Mouse (Mus musculus): Measurements from ENCODE around the gene Alppl2. TPM values are rescaled to one million over a fixed set of nuclear protein-coding genes. Genes with fewer than 3 reads are reported as not detected.

Gene Alppl2
- total RNA-seq (2018; cell fraction: chromatin; rRNA removed): not detected
- not detected for total RNA-seq (2018; cell fraction: cytosol; rRNA removed)
- total RNA-seq (2018; cell fraction: nucleus; rRNA removed): not detected
- not detected in 3 replicates for polyA plus RNA-seq (2018)

DNA sequence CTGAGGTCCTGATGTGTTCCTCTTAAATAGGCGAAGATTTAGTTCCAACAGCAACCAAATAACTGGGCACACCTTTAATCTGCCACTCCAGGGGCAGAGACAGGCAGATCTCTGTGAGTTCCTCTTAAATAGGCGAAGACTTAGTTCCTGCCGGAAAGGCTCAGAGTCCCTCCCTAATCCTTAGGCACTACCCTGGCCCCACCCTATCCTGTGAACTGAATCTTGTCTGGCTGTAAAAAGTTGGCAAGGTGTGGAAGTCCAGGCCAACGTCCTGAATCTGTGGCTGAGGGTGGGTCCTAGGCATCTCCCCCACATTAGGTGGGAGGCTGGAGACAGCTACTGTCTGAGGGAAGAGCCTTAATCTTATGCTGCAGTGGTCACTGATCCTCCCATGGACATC lies at the start of gene Alppl2:
Gene Alppl2 (minus strand): TSS at position 101 of the 400 bp plus-strand sequence.
- Histone ChIP-seq H3K79me2 (ENCODE audit: inconsistent target) (no peaks in the 10 kb centered on the region), H3K36me3 (ENCODE audit: inconsistent target) (no peaks in the 10 kb centered on the region), H3K4me3 (ENCODE audit: inconsistent target) (no peak within 1 kb of the TSS), H3K27ac (no peak within 1 kb of the TSS)
- WGBS (ENCODE audit: missing documents): 85% methylated on average over 4 of the region's 4 CpGs

GRCm38 (mm10) chr1:87131803-87132202 lies 42.1 kb upstream of the Alppl2 start:
- 93% methylated on average over 4 of the region's 4 CpGs for WGBS (ENCODE audit: missing documents)
- H3K79me2 ChIP-seq (ENCODE audit: inconsistent target): no peaks in the 10 kb centered on the region
- H3K27ac ChIP-seq: no peak overlapping the region
- H3K36me3 ChIP-seq (ENCODE audit: inconsistent target): no peaks in the 10 kb centered on the region
- no peak overlapping the region for H3K4me3 ChIP-seq (ENCODE audit: inconsistent target)

GRCm38 (mm10) chr1:87127206-87128030 lies 37.7 kb upstream of the Alppl2 start:
- H3K4me3 ChIP-seq (ENCODE audit: inconsistent target): no peak overlapping the region
- 15% methylated on average over 34 of the region's 43 CpGs for WGBS (ENCODE audit: missing documents)
- no peaks in the 10 kb centered on the region for H3K36me3 ChIP-seq (ENCODE audit: inconsistent target)
- H3K27ac ChIP-seq: no peak overlapping the region
- no peaks in the 10 kb centered on the region for H3K79me2 ChIP-seq (ENCODE audit: inconsistent target)

DNA sequence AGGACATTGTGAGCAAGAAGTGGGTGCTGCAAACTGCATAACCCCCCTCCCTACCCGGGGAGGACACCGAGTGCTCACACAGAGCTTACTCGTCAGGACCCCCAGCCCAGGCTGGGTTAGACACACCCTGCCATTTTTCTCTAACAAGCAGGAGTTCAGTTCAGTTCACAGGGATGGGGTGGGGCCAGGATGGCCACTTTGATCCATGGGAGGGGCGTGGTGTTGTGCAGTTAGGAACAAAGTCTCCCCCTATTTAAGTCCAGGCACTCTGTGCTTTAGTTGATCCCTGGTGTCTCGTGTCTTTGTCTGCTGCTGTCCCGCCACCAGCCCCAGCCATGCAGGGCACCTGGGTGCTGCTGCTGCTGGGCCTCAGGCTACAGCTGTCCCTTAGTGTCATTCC lies 34.9 kb upstream of the Alppl2 start, which contains the start of gene Akp3:
Gene Akp3 (plus strand): TSS at position 301 of the 400 bp plus-strand sequence.
- H3K79me2 ChIP-seq (ENCODE audit: inconsistent target): no peaks in the 10 kb centered on the region
- no peak within 1 kb of the TSS for H3K27ac ChIP-seq
- WGBS (ENCODE audit: missing documents): 86% methylated on average over 6 of the region's 6 CpGs
- no peak within 1 kb of the TSS for H3K4me3 ChIP-seq (ENCODE audit: inconsistent target)
- no peaks in the 10 kb centered on the region for H3K36me3 ChIP-seq (ENCODE audit: inconsistent target)

DNA sequence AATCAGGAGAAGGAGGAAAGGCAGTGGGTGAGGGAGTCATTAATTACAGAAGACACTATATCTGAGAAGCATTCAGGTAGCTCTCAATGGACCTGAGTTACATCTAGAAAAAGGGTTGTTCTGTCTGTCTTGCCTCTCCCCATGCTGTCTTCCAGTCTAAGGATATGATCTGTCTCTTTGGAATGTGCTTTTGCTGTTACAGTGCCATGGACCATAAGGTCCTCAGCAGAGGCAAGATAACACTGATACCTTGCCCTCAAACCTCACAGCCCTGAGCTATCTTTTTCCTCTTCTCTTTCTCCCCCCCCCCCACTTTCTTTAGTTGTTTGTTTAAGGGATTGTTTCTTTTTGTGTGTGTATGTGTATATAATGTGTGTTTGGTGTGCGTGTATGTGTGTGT lies 25.1 kb upstream of the Alppl2 start:
- H3K4me3 ChIP-seq (ENCODE audit: inconsistent target): no peak overlapping the region
- H3K36me3 ChIP-seq (ENCODE audit: inconsistent target): no peaks in the 10 kb centered on the region
- no peak overlapping the region for H3K27ac ChIP-seq
- WGBS (ENCODE audit: missing documents): 85% methylated on average over 1 of the region's 1 CpGs
- H3K79me2 ChIP-seq (ENCODE audit: inconsistent target): no peaks in the 10 kb centered on the region

DNA sequence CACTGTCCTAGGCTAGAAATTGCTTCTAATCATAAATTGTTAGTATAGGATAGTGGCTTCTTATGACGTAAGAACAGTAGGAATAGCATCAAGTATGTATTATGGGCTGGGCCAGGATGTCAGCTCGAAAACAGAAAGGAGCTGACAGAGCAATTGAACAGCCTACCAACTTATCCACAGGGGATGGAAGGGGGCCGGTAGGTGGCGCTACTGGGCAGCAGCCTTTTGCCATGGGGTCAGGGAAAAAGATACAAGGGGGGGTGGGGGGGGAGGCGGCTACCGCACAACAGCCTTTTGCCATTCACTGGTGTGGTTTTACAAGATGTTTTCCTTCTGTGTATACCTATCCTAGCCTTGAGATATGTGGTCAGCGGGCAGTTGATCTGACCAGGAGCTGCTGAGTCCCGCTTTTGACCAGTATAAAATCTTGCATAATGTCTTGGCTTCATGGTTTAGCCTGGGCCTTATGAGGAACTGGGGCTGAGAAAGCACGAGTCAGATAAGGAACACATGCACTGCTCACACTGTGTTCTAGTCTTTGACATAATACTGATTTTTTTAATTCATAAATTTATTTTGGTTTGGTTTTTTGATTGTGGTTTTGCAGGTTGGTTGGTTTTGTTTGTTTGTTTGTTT lies 22.1 kb upstream of the Alppl2 start:
- no peaks in the 10 kb centered on the region for H3K79me2 ChIP-seq (ENCODE audit: inconsistent target)
- H3K4me3 ChIP-seq (ENCODE audit: inconsistent target): no peak overlapping the region
- 33% methylated on average over 9 of the region's 9 CpGs for WGBS (ENCODE audit: missing documents)
- no peak overlapping the region for H3K27ac ChIP-seq
- no peaks in the 10 kb centered on the region for H3K36me3 ChIP-seq (ENCODE audit: inconsistent target)

- 87% methylated on average over 4 of the region's 4 CpGs for WGBS (ENCODE audit: missing documents)
- no peak overlapping the region for H3K27ac ChIP-seq
- H3K79me2 ChIP-seq (ENCODE audit: inconsistent target): no peaks in the 10 kb centered on the region
- H3K4me3 ChIP-seq (ENCODE audit: inconsistent target): no peak overlapping the region
- H3K36me3 ChIP-seq (ENCODE audit: inconsistent target): no peaks in the 10 kb centered on the region
Measured at GRCm38 (mm10) chr1:87108564-87108963, 18.8 kb upstream of the Alppl2 start.

DNA sequence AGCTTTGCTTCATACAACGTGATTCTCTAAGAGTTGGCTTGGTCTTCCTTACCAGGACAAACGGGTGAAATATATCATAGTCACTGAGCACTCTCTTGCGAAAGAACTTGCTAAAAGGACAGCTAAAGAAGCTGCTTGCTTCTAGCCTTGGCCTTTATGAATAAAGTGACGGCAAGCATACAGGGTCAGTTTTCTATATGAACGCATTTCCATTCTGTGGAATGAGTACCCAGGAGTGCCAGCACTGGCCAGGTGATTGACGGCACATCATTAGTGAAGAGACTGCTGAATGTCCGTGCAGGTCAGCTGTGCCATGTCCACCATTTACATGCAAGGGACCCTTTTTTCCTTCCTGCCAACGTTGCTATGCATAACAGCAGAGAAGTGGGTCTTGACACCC lies 16.8 kb upstream of the Alppl2 start:
- no peaks in the 10 kb centered on the region for H3K36me3 ChIP-seq (ENCODE audit: inconsistent target)
- H3K27ac ChIP-seq: no peak overlapping the region
- no peaks in the 10 kb centered on the region for H3K79me2 ChIP-seq (ENCODE audit: inconsistent target)
- no peak overlapping the region for H3K4me3 ChIP-seq (ENCODE audit: inconsistent target)
- 77% methylated on average over 8 of the region's 8 CpGs for WGBS (ENCODE audit: missing documents)

DNA sequence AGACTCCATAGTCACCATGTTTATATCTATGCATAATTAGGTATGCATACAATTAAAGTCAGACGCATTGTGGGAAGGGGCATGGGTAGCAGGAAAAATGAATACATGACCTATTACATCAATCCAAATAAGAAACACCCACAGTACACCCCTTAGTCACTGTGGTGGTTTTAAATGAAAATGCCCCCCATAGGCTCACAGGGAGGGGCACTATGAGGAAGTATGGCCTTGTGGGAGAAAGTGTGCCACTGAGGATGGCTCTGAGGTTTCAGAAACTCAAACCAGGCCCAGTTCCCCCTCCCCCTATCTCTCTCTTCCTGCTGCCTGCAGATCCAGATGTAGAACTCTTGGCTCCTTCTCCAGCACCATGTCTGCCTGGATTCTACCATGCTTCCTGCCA lies 14.2 kb upstream of the Alppl2 start:
- H3K79me2 ChIP-seq (ENCODE audit: inconsistent target): no peaks in the 10 kb centered on the region
- H3K27ac ChIP-seq: no peak overlapping the region
- no peak overlapping the region for H3K4me3 ChIP-seq (ENCODE audit: inconsistent target)
- WGBS (ENCODE audit: missing documents): 75% methylated on average over 1 of the region's 1 CpGs
- no peaks in the 10 kb centered on the region for H3K36me3 ChIP-seq (ENCODE audit: inconsistent target)

DNA sequence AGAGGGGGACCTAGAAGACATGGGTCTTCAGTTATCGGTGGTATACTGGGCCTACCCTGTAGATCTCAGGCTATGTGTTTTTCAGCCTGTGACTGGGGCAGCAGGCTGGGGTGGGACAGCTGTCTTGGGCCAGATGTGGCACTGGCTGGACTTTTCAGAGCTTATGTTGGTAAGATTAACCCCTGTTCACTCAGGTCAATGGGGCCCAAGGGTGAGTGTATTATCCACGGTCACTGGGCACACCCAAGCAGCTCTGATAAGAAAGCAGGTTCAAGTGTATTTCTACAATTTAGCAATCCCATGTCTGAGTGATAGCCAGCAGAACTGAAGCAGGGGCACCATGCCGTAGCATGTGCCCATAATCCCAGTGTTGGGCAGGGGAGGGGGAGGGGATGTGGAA lies 12.4 kb upstream of the Alppl2 start:
- no peak overlapping the region for H3K4me3 ChIP-seq (ENCODE audit: inconsistent target)
- H3K27ac ChIP-seq: no peak overlapping the region
- no peaks in the 10 kb centered on the region for H3K79me2 ChIP-seq (ENCODE audit: inconsistent target)
- no peaks in the 10 kb centered on the region for H3K36me3 ChIP-seq (ENCODE audit: inconsistent target)
- WGBS (ENCODE audit: missing documents): 97% methylated on average over 3 of the region's 3 CpGs

- Histone ChIP-seq H3K36me3 (ENCODE audit: inconsistent target) (no peaks in the 10 kb centered on the region), H3K79me2 (ENCODE audit: inconsistent target) (no peaks in the 10 kb centered on the region), H3K4me3 (ENCODE audit: inconsistent target) (no peak within 1 kb of the TSS), H3K27ac (no peak within 1 kb of the TSS)
- WGBS (ENCODE audit: missing documents): 100% methylated on average over 1 of the region's 1 CpGs
Measured at GRCm38 (mm10) chr1:87101411-87101810, 11.7 kb upstream of the Alppl2 start, which contains the start of gene Alpi. Alpi (minus strand) TSS chr1:87101606.

DNA sequence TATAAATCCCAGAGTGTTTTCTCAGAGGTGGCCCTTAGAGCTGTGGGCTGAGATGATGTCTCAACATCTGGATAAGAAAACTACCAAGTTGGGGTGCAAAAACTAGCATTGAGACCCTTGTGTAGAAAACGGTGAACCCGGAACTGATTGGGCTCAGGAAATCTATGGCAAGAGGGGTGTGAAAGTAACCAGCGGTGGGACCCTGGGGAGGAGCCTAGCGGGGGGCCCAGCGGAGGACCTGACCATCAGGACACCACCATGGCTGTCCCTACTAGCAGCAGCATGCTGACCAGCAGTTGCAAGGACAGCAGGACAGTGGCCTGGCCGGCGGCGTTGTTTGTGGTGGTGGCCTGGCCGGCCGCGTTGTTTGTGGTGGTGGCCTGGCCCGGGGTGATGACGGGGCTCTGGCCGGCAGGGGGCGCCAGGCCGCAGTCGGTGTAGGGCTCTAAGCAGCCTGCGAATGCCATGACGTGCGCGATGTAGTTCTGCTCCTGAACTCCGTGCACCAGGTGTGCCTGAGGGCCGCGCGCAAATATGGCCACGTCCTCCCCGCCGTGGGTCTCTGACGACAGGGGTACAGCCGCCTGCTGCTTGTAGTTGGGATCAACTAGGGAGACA lies 8.7 kb upstream of the Alppl2 start:
- WGBS (ENCODE audit: missing documents): 15% methylated on average over 29 of the region's 30 CpGs
- H3K79me2 ChIP-seq (ENCODE audit: inconsistent target): no peaks in the 10 kb centered on the region
- H3K36me3 ChIP-seq (ENCODE audit: inconsistent target): no peaks in the 10 kb centered on the region
- no peak overlapping the region for H3K4me3 ChIP-seq (ENCODE audit: inconsistent target)
- no peak overlapping the region for H3K27ac ChIP-seq

GRCm38 (mm10) chr1:87095642-87096041 lies 5.9 kb upstream of the Alppl2 start:
- Histone ChIP-seq H3K36me3 (ENCODE audit: inconsistent target) (no peaks in the 10 kb centered on the region), H3K79me2 (ENCODE audit: inconsistent target) (no peaks in the 10 kb centered on the region), H3K27ac (no peak overlapping the region), H3K4me3 (ENCODE audit: inconsistent target) (no peak overlapping the region)
- 86% methylated on average over 8 of the region's 8 CpGs for WGBS (ENCODE audit: missing documents)

DNA sequence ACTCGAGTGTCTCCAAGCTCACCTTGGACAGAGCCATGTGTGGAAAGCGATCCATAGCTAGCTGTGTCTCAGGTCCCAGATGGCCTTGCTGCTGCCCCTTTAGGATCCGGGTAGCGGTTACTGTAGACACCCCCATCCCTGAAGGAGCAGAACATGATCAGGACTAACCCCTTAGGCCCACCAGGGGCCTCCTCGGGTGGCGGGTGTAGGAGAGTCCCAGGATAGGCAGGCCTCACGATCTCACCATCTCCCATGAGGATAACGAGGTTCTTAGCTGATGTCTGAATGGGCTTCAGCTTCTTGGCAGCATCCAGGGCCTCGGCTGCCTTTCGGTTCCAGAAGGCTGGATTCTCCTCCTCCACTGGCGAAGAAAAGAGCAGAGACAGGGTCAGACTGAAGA lies 477 bp downstream of the Alppl2 start:
- no peaks in the 10 kb centered on the region for H3K79me2 ChIP-seq (ENCODE audit: inconsistent target)
- WGBS (ENCODE audit: missing documents): 95% methylated on average over 11 of the region's 11 CpGs
- H3K27ac ChIP-seq: no peak overlapping the region
- H3K36me3 ChIP-seq (ENCODE audit: inconsistent target): no peaks in the 10 kb centered on the region
- H3K4me3 ChIP-seq (ENCODE audit: inconsistent target): no peak overlapping the region

GRCm38 (mm10) chr1:87086964-87087363 lies 2.8 kb downstream of the Alppl2 start:
- no peaks in the 10 kb centered on the region for H3K79me2 ChIP-seq (ENCODE audit: inconsistent target)
- H3K4me3 ChIP-seq (ENCODE audit: inconsistent target): no peak overlapping the region
- 72% methylated on average over 17 of the region's 17 CpGs for WGBS (ENCODE audit: missing documents)
- no peak overlapping the region for H3K27ac ChIP-seq
- H3K36me3 ChIP-seq (ENCODE audit: inconsistent target): no peaks in the 10 kb centered on the region

Measured in macrophage (primary cell).